Mouse (Mus musculus) liver, postnatal 0 days (tissue): ENCODE results near the gene Galnt14.

Experiments
- CTCF ChIP-seq: sonication (generic); IDR thresholded peaks from 2 replicates; pipeline ENCODE4 v1.5.1; 2016; ENCODE audit warnings: antibody characterized with exemption, low read depth
- EP300 ChIP-seq: IDR thresholded peaks from 2 replicates; pipeline ENCODE4 v1.6.1; 2016; ENCODE audit warnings: antibody characterized with exemption, low read depth, mild to moderate bottlenecking

- no peak for TF ChIP-seq CTCF
- no peak for TF ChIP-seq EP300
Measured at GRCm38 (mm10) chr17:73572881-73573280, 137.4 kb downstream of the Galnt14 start.
